8 mouse cellular contexts compared by ENCODE assay signal in the genomic region with DNA sequence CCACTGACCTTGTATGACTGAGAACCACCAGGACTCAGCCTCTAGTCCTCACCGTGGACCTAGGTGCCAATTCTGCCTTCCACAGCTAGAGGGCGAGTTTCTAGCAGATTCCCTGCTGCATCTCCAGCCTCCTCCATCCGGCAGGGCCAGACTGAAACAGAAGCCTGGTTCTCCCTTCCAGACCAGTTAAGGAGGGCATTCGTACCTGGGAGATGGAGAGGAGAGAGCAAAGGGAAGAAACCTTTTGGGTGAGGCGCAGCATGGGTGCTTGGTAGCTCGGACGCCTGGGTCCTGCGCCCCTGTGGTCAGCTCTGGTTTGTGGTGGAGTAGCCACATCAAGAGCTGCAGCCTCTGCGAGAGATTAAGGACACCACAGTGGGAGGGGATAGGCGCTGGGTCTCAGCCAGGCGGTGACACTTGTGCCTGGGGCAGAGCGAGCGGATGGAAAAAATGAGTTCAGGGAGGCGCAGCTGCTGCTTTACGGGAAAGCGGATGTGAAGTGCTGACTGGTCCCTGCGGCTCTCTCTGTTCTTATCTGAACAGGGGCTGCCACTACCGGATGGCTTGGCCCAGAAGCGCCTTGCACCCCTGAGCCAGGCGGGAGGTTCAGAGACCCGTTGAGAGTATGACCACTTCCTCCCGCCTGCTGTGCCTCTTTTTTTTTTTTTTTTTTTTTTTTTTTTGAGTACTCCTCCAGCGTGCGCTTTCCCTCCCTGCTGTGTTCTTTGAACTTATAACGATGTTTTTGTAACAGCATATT. TPM values are rescaled to one million over a fixed set of nuclear protein-coding genes. Genes with fewer than 3 reads are reported as not detected.
A peak's percentile ranks its signal among the peaks of the same experiment; 100 is the strongest.
DNase-seq lines count a peak whose midpoint lies in the region; ATAC-seq lines count a peak whose summit lies in the region.

No protein-coding gene starts in this region.

- peaks cover 31% of the 10 kb centered on the region for H3K4me1 ChIP-seq in megakaryocyte, embryonic 14.5 days

- intact Hi-C loops in gastrocnemius, postnatal 14 days (cut with DNase I; ENCODE audit: low total_unique reads) = loop anchor here (5.0 kb wide), 1 partner anchor 42 kb away; no protein-coding TSS in a partner anchor

- peak overlapping the region; percentile 87 for H3K4me3 ChIP-seq in megakaryocyte, embryonic 14.5 days (replicated peaks)

- ATAC-seq in inflammation-experienced regulatory T-cells, adult 6 months = peak; percentile 84

- H3K27me3 ChIP-seq in megakaryocyte, embryonic 14.5 days (replicated peaks) = peaks cover 72% of the 10 kb centered on the region

- no peaks in the 10 kb centered on the region for H3K36me3 ChIP-seq in megakaryocyte, embryonic 14.5 days (replicated peaks; ENCODE audit: low read length)

- peak; percentile 91 to 97 for DNase-seq in adrenal gland, adult (ENCODE audit: inconsistent age in 2 of 2, low spot score in 1 of 2)
- peak; percentile 91 for DNase-seq in embryo, embryonic 10.5 days (ENCODE audit: low spot score)
- peak; percentile 90 for DNase-seq in gastrocnemius, postnatal 14 days
- DNase-seq in left cerebral cortex, adult 9 months (ENCODE audit: low spot score in 2 of 2) = peak; percentile 65 to 90
- peak; percentile 88 to 89 for DNase-seq in right cerebral cortex, adult 2 months (ENCODE audit: low spot score in 2 of 2)
- DNase-seq in urinary bladder, postnatal 10 days (ENCODE audit: low spot score) = peak; percentile 26

- H3K9me3 ChIP-seq in megakaryocyte, embryonic 14.5 days = no peaks in the 10 kb centered on the region

RNA-seq across cellular contexts. Expression of a gene that starts 14.9 kb away (rescaled TPM):
- not detected for total RNA-seq in gastrocnemius, postnatal 14 days (2021)
- polyA plus RNA-seq in inflammation-experienced regulatory T-cells, adult 6 months (2017; shearing (Covaris generic)) = under 1 TPM in 1 of 3 experiments, not detected in 2; 0.33 TPM
- polyA plus RNA-seq in megakaryocyte, embryonic 14.5 days (2012; ENCODE audit: insufficient read depth, low replicate concordance) = not detected in 2 replicates

RNA-seq across cellular contexts. Expression of a gene that starts 17.2 kb away (rescaled TPM):
- total RNA-seq in gastrocnemius, postnatal 14 days (2021) = not detected
- polyA plus RNA-seq in inflammation-experienced regulatory T-cells, adult 6 months (2017; shearing (Covaris generic)) = 100 to 1,000 TPM; 264 to 357 (median 323) TPM
- polyA plus RNA-seq in megakaryocyte, embryonic 14.5 days (2012; ENCODE audit: insufficient read depth, low replicate concordance) = 0.15 TPM in 1 of 2 replicates, not detected in the other

RNA-seq across cellular contexts. Expression of a gene that starts 44.9 kb away (rescaled TPM):
- under 1 TPM; 0.02 to 0.04 TPM for total RNA-seq in gastrocnemius, postnatal 14 days (2021)
- under 1 TPM in 2 of 3 experiments, not detected in 1; 0.04 to 0.08 TPM for polyA plus RNA-seq in inflammation-experienced regulatory T-cells, adult 6 months (2017; shearing (Covaris generic))
- not detected in 2 replicates for polyA plus RNA-seq in megakaryocyte, embryonic 14.5 days (2012; ENCODE audit: insufficient read depth, low replicate concordance)

Comparison
In these comparisons a context has a peak if more than half of its experiments do, and no peak if none do; other contexts are left out.
1. Peak in every context shown above with its lines: DNase-seq, ATAC-seq and H3K4me3 ChIP-seq.
2. DNase-seq: peak in every context shown above with its lines; median percentile 94 in adrenal gland, adult; 91 in embryo, embryonic 10.5 days; 90 in gastrocnemius, postnatal 14 days; 88 in right cerebral cortex, adult 2 months; 78 in left cerebral cortex, adult 9 months; 26 in urinary bladder, postnatal 10 days.
3. RNA of a gene that starts 17.2 kb away (polyA plus RNA-seq): 264 to 357 TPM in inflammation-experienced regulatory T-cells, adult 6 months; 0.15 TPM in megakaryocyte, embryonic 14.5 days; every median in the first group is over 100 times any median in the second.